In the genomic region with DNA sequence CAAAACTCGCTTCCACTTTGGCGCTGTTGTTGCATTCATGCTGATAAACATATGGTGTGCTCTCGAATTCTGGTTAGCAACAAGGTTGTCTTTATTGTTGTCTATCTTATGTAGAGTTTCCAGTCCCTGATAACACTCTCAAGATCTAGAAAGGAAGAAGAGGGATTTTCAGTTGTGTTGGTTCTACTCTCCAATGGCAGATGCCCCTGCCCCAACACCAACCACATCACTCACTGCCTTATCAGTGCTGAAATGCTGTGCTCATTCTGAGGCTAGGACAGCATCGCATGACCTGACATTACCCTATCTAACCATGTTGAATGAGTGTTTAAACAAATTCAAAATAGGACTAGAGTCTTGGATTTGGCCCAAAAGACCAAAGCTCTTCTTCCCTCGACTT, we compare ENCODE assay signal across 28 mouse cellular contexts. TPM values are rescaled to one million over a fixed set of nuclear protein-coding genes. Genes with fewer than 3 reads are reported as not detected.
DNase-seq lines count a peak whose midpoint lies in the region; ATAC-seq and TF ChIP-seq lines count a peak whose summit lies in the region.
"Had no signal": no experiment of that assay in that cellular context is flagged by ENCODE, and none has a peak within 500 bp of the region (broad histone marks: within the 10 kb centered on the region; RNA-seq: fewer than 3 reads in every experiment).

No protein-coding gene starts in this region.

- no peak for TF ChIP-seq POLR2A in heart, adult 2 months (IDR thresholded peaks at IDR 0.05; ENCODE audit: insufficient read depth, low read depth, low read length)
- no peak for TF ChIP-seq POLR2A in MEL (IDR thresholded peaks at IDR 0.05; ENCODE audit: control insufficient read depth in 1 of 2, insufficient read depth in 1 of 2, low read depth in 1 of 2, low read length in 2 of 2, poor library complexity in 1 of 2)

- DNase-seq in heart, embryonic 10.5 days (ENCODE audit: low spot score): peak; percentile 57
- DNase-seq in heart, adult 2 months: no peak
- DNase-seq in MEL (ENCODE audit: low read depth, low spot score): peak; percentile 79
- DNase-seq in lung, postnatal 25 days (ENCODE audit: low spot score): no peak
- DNase-seq: adrenal gland, adult 2 months; adrenal gland, postnatal 10 days; adrenal gland, postnatal 25 days; B cell, adult 2 months; cerebellum, adult 11 months; cerebellum, adult 18-20 months; cerebellum, adult 8-10 months; cerebellum, adult 9-11 months; cerebellum, postnatal 14 days; cerebellum, postnatal 36 days; forebrain, postnatal 0 days had no signal

- peaks cover 7% of the 10 kb centered on the region for H3K36me3 ChIP-seq in heart, embryonic 10.5 days
- no peaks in the 10 kb centered on the region for H3K36me3 ChIP-seq in heart, adult 2 months (ENCODE audit: control insufficient read depth, insufficient read depth, low read length)
- H3K36me3 ChIP-seq in MEL (ENCODE audit: control insufficient read depth in 1 of 2, insufficient read depth in 2 of 2, low read length in 2 of 2): peaks cover 0 to 18% of the 10 kb centered on the region in 2 experiments; a peak in 2 of 4 replicates

- H3K9ac ChIP-seq in heart, adult 2 months (ENCODE audit: low read depth, low read length): no peak overlapping the region
- H3K9ac ChIP-seq in MEL (ENCODE audit: control insufficient read depth, low read depth, low read length, poor library complexity, severe bottlenecking): peak overlapping the region; percentile 32
- H3K9ac ChIP-seq: embryonic facial prominence, embryonic 12.5 days; forebrain, embryonic 13.5 days; forebrain, embryonic 15.5 days; forebrain, postnatal 0 days had no signal

- 62% methylated on average over 5 of the region's 5 CpGs for WGBS in heart, embryonic 10.5 days
- WGBS in heart, adult 2 months: 56% methylated on average over 5 of the region's 5 CpGs

- H3K79me2 ChIP-seq in heart, adult 2 months (replicated peaks; ENCODE audit: control insufficient read depth, insufficient read depth, low read length): no peaks in the 10 kb centered on the region
- no peaks in the 10 kb centered on the region for H3K79me2 ChIP-seq in MEL (ENCODE audit: control insufficient read depth, insufficient read depth, low read length, poor library complexity)

- TF ChIP-seq EP300 in heart, adult 2 months (IDR thresholded peaks at IDR 0.05; ENCODE audit: insufficient read depth, low read depth, low read length): no peak
- TF ChIP-seq EP300 in MEL (IDR thresholded peaks at IDR 0.05; ENCODE audit: low read depth in 1 of 2, low read length in 2 of 2): peak in 1 of 2 experiments; percentile 62; a peak in 2 of 4 replicates

- no peaks in the 10 kb centered on the region for H3K9me3 ChIP-seq in heart, embryonic 10.5 days
- H3K9me3 ChIP-seq in MEL (replicated peaks; ENCODE audit: insufficient read depth, low read length): no peaks in the 10 kb centered on the region
- H3K9me3 ChIP-seq: embryonic facial prominence, embryonic 10.5 days; embryonic facial prominence, embryonic 12.5 days; forebrain, embryonic 13.5 days; forebrain, embryonic 15.5 days; G1E had no signal

- H3K4me1 ChIP-seq in heart, embryonic 10.5 days: no peaks in the 10 kb centered on the region
- H3K4me1 ChIP-seq in heart, adult 2 months (ENCODE audit: control insufficient read depth, insufficient read depth, low read length): no peaks in the 10 kb centered on the region
- 0 out of 4 replicates have a peak, but pooled peaks cover 0 to 6% of the 10 kb centered on the region in 2 experiments for H3K4me1 ChIP-seq in MEL (ENCODE audit: control insufficient read depth in 1 of 2, insufficient read depth in 2 of 2, low read length in 2 of 2)
- H3K4me1 ChIP-seq: embryonic facial prominence, embryonic 10.5 days; embryonic facial prominence, embryonic 12.5 days; forebrain, embryonic 13.5 days; forebrain, embryonic 15.5 days had no signal

- no peak for TF ChIP-seq RAD21 in MEL (IDR thresholded peaks at IDR 0.05; ENCODE audit: low read depth, low read length)

- H3K27me3 ChIP-seq in heart, embryonic 10.5 days (ENCODE audit: insufficient read depth, poor library complexity, severe bottlenecking): no peaks in the 10 kb centered on the region
- H3K27me3 ChIP-seq in heart, adult 2 months (ENCODE audit: control insufficient read depth, insufficient read depth, low read length): no peaks in the 10 kb centered on the region
- no peaks in the 10 kb centered on the region for H3K27me3 ChIP-seq in MEL (ENCODE audit: control insufficient read depth in 1 of 2, insufficient read depth in 2 of 2, low read length in 2 of 2)
- H3K27me3 ChIP-seq: CH12.LX; embryonic facial prominence, embryonic 12.5 days; forebrain, embryonic 13.5 days; forebrain, embryonic 15.5 days had no signal

- H3K27ac ChIP-seq in heart, embryonic 10.5 days: no peak overlapping the region
- H3K27ac ChIP-seq in heart, adult 2 months: no peak overlapping the region
- peak overlapping the region; percentile 49; the same call in 1 of the 2 replicates for H3K27ac ChIP-seq in MEL (ENCODE audit: control insufficient read depth, low read depth, low read length)
- H3K27ac ChIP-seq: embryonic facial prominence, embryonic 10.5 days; embryonic facial prominence, embryonic 12.5 days; forebrain, embryonic 13.5 days; forebrain, embryonic 15.5 days had no signal

- TF ChIP-seq CTCF in heart, adult 2 months (IDR thresholded peaks at IDR 0.05): no peak
- no peak for TF ChIP-seq CTCF in MEL (IDR thresholded peaks at IDR 0.05 in 2 of 3, conservative IDR thresholded peaks at IDR 0.05 in 1 of 3; ENCODE audit: control insufficient read depth in 1 of 3, insufficient read depth in 1 of 3, low read depth in 2 of 3, low read length in 3 of 3, poor library complexity in 1 of 3, severe bottlenecking in 1 of 3)

- ATAC-seq in megakaryocyte progenitor cell, adult 5-6 weeks (replicated peaks; ENCODE audit: poor library complexity): peak; percentile 73
- ATAC-seq in monocyte, adult 5-6 weeks (replicated peaks; ENCODE audit: insufficient number of reproducible peaks, low FRiP score, low TSS enrichment, poor library complexity, severe bottlenecking): no peak
- ATAC-seq: CD4-positive, CD25-positive, alpha-beta regulatory T cell, adult 4 months had no signal

- H3K4me3 ChIP-seq in heart, embryonic 10.5 days: no peak overlapping the region
- H3K4me3 ChIP-seq in heart, adult 2 months: no peak overlapping the region
- H3K4me3 ChIP-seq in MEL (ENCODE audit: control insufficient read depth in 1 of 2, insufficient read depth in 1 of 2, low read depth in 2 of 2, low read length in 2 of 2): peak overlapping the region; percentile 10 to 57
- H3K4me3 ChIP-seq: embryonic facial prominence, embryonic 10.5 days; embryonic facial prominence, embryonic 12.5 days; forebrain, embryonic 13.5 days; forebrain, embryonic 15.5 days had no signal

- intact Hi-C loops in heart, adult 2 months (cut with DNase I): loop anchor here (2.0 to 5.0 kb wide), 2 partner anchors 87 to 373 kb away; no protein-coding TSS in a partner anchor

TF ChIP-seq in MEL, 35 proteins besides CTCF, POLR2A, EP300 and RAD21 (continues in another document):
- TF ChIP-seq CHD1 (IDR thresholded peaks at IDR 0.05; ENCODE audit: low read depth, low read length) (no peak), TCF12 (IDR thresholded peaks at IDR 0.05; ENCODE audit: low read depth, low read length) (peak; percentile 40; the same call in 1 of the 2 replicates), GATA1 (IDR thresholded peaks at IDR 0.05; ENCODE audit: low read depth, low read length) (peak; percentile 86), UBTF (IDR thresholded peaks at IDR 0.05; ENCODE audit: borderline replicate concordance, insufficient read depth, low read depth, low read length) (no peak), ZKSCAN1 (IDR thresholded peaks at IDR 0.05; ENCODE audit: low read depth, low read length) (no peak)

RNA-seq across cellular contexts. Expression of gene Rad1, which starts 14.2 kb away (rescaled TPM):
- polyA plus RNA-seq in heart, embryonic 10.5 days (2016; fragmentation: Nextera tagmentation; extraction: Ambion mirVana): 29.1 and 35.8 TPM in 2 replicates
- total RNA-seq in heart, adult 2 months (2021): 1 to 10 TPM; 9.0 to 9.3 TPM
- polyA plus RNA-seq in heart, adult 2 months (2012; rRNA removed): 4.8 and 9.6 TPM in 2 replicates
- total RNA-seq in MEL (2012; rRNA removed): 45.7 and 47.0 TPM in 2 replicates
- 10 to 100 TPM in 1 of 2 experiments, not detected in 1; 34.6 TPM for polyA plus RNA-seq in MEL (2012; ENCODE audit: insufficient read depth in 1 of 2, insufficient read length in 2 of 2, low read depth in 1 of 2, low replicate concordance in 2 of 2, missing spikeins in 1 of 2)
- total RNA-seq in megakaryocyte progenitor cell, adult 5-6 weeks (2015): 25.7 and 33.6 TPM in 2 replicates
- 16.7 and 17.8 TPM in 2 replicates for total RNA-seq in megakaryocyte progenitor cell, adult 5-6 weeks (2017)
- total RNA-seq in monocyte, adult 5-6 weeks (2017): 3.8 to 18.1 TPM (median 7.0 TPM) in 3 replicates

RNA-seq across cellular contexts. Expression of gene Brix1, which starts 14.3 kb away (rescaled TPM):
- 86.2 and 127 TPM in 2 replicates for polyA plus RNA-seq in heart, embryonic 10.5 days (2016; fragmentation: Nextera tagmentation; extraction: Ambion mirVana)
- 10 to 100 TPM; 20.9 to 24.4 TPM for total RNA-seq in heart, adult 2 months (2021)
- 2.6 and 4.5 TPM in 2 replicates for polyA plus RNA-seq in heart, adult 2 months (2012; rRNA removed)
- 57.5 and 66.6 TPM in 2 replicates for total RNA-seq in MEL (2012; rRNA removed)
- polyA plus RNA-seq in MEL (2012; ENCODE audit: insufficient read depth in 1 of 2, insufficient read length in 2 of 2, low read depth in 1 of 2, low replicate concordance in 2 of 2, missing spikeins in 1 of 2): 100 to 1,000 TPM in 1 of 2 experiments, 10 to 100 TPM in 1; 72.9 to 319 TPM
- 97.5 and 113 TPM in 2 replicates for total RNA-seq in megakaryocyte progenitor cell, adult 5-6 weeks (2015)
- 37.0 and 43.3 TPM in 2 replicates for total RNA-seq in megakaryocyte progenitor cell, adult 5-6 weeks (2017)
- total RNA-seq in monocyte, adult 5-6 weeks (2017): 15.8 to 23.5 TPM (median 20.3 TPM) in 3 replicates

RNA-seq across cellular contexts. Expression of gene Dnajc21, which starts 29.7 kb away (rescaled TPM):
- polyA plus RNA-seq in heart, embryonic 10.5 days (2016; fragmentation: Nextera tagmentation; extraction: Ambion mirVana): 9.0 and 9.8 TPM in 2 replicates
- total RNA-seq in heart, adult 2 months (2021): 10 to 100 TPM; 34.5 to 41.2 TPM
- polyA plus RNA-seq in heart, adult 2 months (2012; rRNA removed): 2.2 and 5.4 TPM in 2 replicates
- total RNA-seq in MEL (2012; rRNA removed): 40.8 and 44.0 TPM in 2 replicates
- 100 to 1,000 TPM in 1 of 2 experiments, 10 to 100 TPM in 1; 83.6 to 136 TPM for polyA plus RNA-seq in MEL (2012; ENCODE audit: insufficient read depth in 1 of 2, insufficient read length in 2 of 2, low read depth in 1 of 2, low replicate concordance in 2 of 2, missing spikeins in 1 of 2)
- total RNA-seq in megakaryocyte progenitor cell, adult 5-6 weeks (2015): 41.6 and 54.4 TPM in 2 replicates
- 40.9 and 46.0 TPM in 2 replicates for total RNA-seq in megakaryocyte progenitor cell, adult 5-6 weeks (2017)
- total RNA-seq in monocyte, adult 5-6 weeks (2017): 62.2 to 64.0 TPM (median 62.3 TPM) in 3 replicates

RNA-seq across cellular contexts. Expression of gene Ttc23l, which starts 58.4 kb away (rescaled TPM):
- polyA plus RNA-seq in heart, embryonic 10.5 days (2016; fragmentation: Nextera tagmentation; extraction: Ambion mirVana): not detected in 2 replicates
- total RNA-seq in heart, adult 2 months (2021): not detected
- 0.12 TPM in 1 of 2 replicates, not detected in the other for polyA plus RNA-seq in heart, adult 2 months (2012; rRNA removed)
- not detected in 2 replicates for total RNA-seq in MEL (2012; rRNA removed)
- polyA plus RNA-seq in MEL (2012; ENCODE audit: insufficient read depth in 1 of 2, insufficient read length in 2 of 2, low read depth in 1 of 2, low replicate concordance in 2 of 2, missing spikeins in 1 of 2): not detected
- not detected in 2 replicates for total RNA-seq in megakaryocyte progenitor cell, adult 5-6 weeks (2015)
- total RNA-seq in megakaryocyte progenitor cell, adult 5-6 weeks (2017): not detected in 2 replicates
- 0.38 TPM in 1 of 3 replicates, not detected in the others for total RNA-seq in monocyte, adult 5-6 weeks (2017)
- total RNA-seq: adrenal gland, adult 2 months; adrenal gland, postnatal 10 days; adrenal gland, postnatal 25 days; adrenal gland, postnatal 4 days; forebrain, postnatal 0 days; G1E had no signal
- polyA plus RNA-seq: adrenal gland, adult 2 months; brain, embryonic 14.5 days; CD4-positive, CD25-positive, alpha-beta regulatory T cell, adult 4 months; cortical plate, adult 2 months; embryonic facial prominence, embryonic 10.5 days; embryonic facial prominence, embryonic 12.5 days; forebrain, embryonic 11.5 days; forebrain, embryonic 13.5 days; forebrain, embryonic 15.5 days; forebrain, postnatal 0 days; G1E had no signal

Comparison
In these comparisons a context has a peak if more than half of its experiments do, and no peak if none do; other contexts are left out.
1. DNase-seq: peak in heart, embryonic 10.5 days (single experiment) and MEL (single experiment); none in heart, adult 2 months (0 of 2) and lung, postnatal 25 days (single experiment).
2. H3K4me3 ChIP-seq: peak in MEL (2 of 2); none in heart, embryonic 10.5 days (single experiment) and heart, adult 2 months (single experiment).